Mouse (Mus musculus) liver, adult (tissue): ENCODE data around the gene Asic3.

Experiments used
- GATA4 ChIP-seq: IDR thresholded peaks from 2 replicates; pipeline ENCODE4 v1.6.1; 2014; ENCODE audit warnings: mild to moderate bottlenecking, low read length; ENCODE audit not compliant: insufficient replicate concordance

Asic3 gene

GRCm38 (mm10) chr5:24383026-24383859, 29.9 kb upstream of the Asic3 start:
- no peak for TF ChIP-seq GATA4

- no peak for TF ChIP-seq GATA4
Measured at GRCm38 (mm10) chr5:24384407-24384806, 28.8 kb upstream of the Asic3 start.

- TF ChIP-seq GATA4, result no peak
Measured at GRCm38 (mm10) chr5:24385374-24385773, 27.8 kb upstream of the Asic3 start.

- TF ChIP-seq GATA4, result no peak
Measured at GRCm38 (mm10) chr5:24385887-24386550, 27.2 kb upstream of the Asic3 start.

GRCm38 (mm10) chr5:24387264-24388241, 25.6 kb upstream of the Asic3 start:
- TF ChIP-seq GATA4, result no peak

- TF ChIP-seq GATA4, result no peak
Measured at GRCm38 (mm10) chr5:24388246-24388915, 24.8 kb upstream of the Asic3 start.

GRCm38 (mm10) chr5:24389011-24389657, 24.1 kb upstream of the Asic3 start:
- TF ChIP-seq GATA4, result no peak

- no peak for TF ChIP-seq GATA4
Measured at GRCm38 (mm10) chr5:24389658-24390020, 23.6 kb upstream of the Asic3 start.

GRCm38 (mm10) chr5:24391864-24392263, 21.3 kb upstream of the Asic3 start, which contains the start of gene Atg9b:
Gene Atg9b (minus strand): TSS chr5:24392143.
- no peak for TF ChIP-seq GATA4

GRCm38 (mm10) chr5:24392724-24393123, 20.5 kb upstream of the Asic3 start:
- TF ChIP-seq GATA4, result no peak

GRCm38 (mm10) chr5:24393392-24393997, 19.7 kb upstream of the Asic3 start, which contains the start of gene Abcb8:
Gene Abcb8 (plus strand): TSS chr5:24393663.
- TF ChIP-seq GATA4, result no peak

GRCm38 (mm10) chr5:24394165-24394894, 18.9 kb upstream of the Asic3 start:
- no peak for TF ChIP-seq GATA4

GRCm38 (mm10) chr5:24399686-24400085, 13.5 kb upstream of the Asic3 start:
- TF ChIP-seq GATA4, result no peak
